Mouse (Mus musculus): ENCODE measurements around the gene Nr0b2.

DNA sequence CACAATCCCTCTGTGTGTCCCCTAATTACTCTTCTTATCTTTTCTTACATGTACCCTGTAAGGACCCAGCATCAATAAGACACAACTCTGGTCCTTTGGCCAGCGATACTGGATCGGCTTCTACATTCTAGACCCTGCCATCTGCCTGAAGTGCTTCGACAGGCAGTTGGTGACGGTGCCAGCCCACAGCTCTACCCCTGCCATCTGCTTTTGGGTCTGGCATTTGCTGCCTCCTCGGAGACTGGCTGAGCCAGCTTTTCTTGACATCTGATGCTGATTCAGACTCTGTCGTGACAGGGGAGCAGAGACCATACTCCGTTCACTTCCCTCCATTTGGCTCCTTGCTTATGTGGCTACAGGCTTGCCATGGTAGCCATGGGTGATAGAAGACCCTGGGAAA lies 44.2 kb upstream of the Nr0b2 start:
- TF ChIP-seq ZNF384 (IDR thresholded peaks at IDR 0.05; ENCODE audit: low read depth, low read length) (no peak), ZC3H11A (IDR thresholded peaks at IDR 0.05; ENCODE audit: borderline replicate concordance, low read depth, low read length) (no peak)
